Mouse (Mus musculus): ENCODE measurements around the gene Efr3b. TPM values are rescaled to one million over a fixed set of nuclear protein-coding genes. Genes with fewer than 3 reads are reported as not detected.

Gene Efr3b
- polyA plus RNA-seq, 1 experiment from 2014 or later = 0.65 TPM

Other genes with a start within 250 kb of the Efr3b start
- gene Dnmt3a, start 232.9 kb downstream of the Efr3b start, polyA plus RNA-seq (2015; fragmentation: Nextera tagmentation; extraction: Ambion mirVana) = 86.5 and 86.6 TPM in 2 replicates
- gene Pomc, start 84.0 kb downstream of the Efr3b start, polyA plus RNA-seq (2015; fragmentation: Nextera tagmentation; extraction: Ambion mirVana) = 8.4 and 9.1 TPM in 2 replicates
- 3.4 and 4.0 TPM in 2 replicates for gene Dnajc27, start 43.7 kb upstream of the Efr3b start, polyA plus RNA-seq (2015; fragmentation: Nextera tagmentation; extraction: Ambion mirVana)
- gene Adcy3, start 94.2 kb upstream of the Efr3b start, polyA plus RNA-seq (2015; fragmentation: Nextera tagmentation; extraction: Ambion mirVana) = 6.3 and 6.8 TPM in 2 replicates
- gene Ptrhd1, start 195.1 kb upstream of the Efr3b start, polyA plus RNA-seq (2015; fragmentation: Nextera tagmentation; extraction: Ambion mirVana) = 6.1 and 6.8 TPM in 2 replicates
- gene Cenpo, start 195.4 kb upstream of the Efr3b start, polyA plus RNA-seq (2015; fragmentation: Nextera tagmentation; extraction: Ambion mirVana) = 25.9 and 28.1 TPM in 2 replicates

Data from thymus, postnatal 0 days (tissue).